Mouse (Mus musculus): ENCODE results near the gene Ppp1r9b. TPM values are rescaled to one million over a fixed set of nuclear protein-coding genes. Genes with fewer than 3 reads are reported as not detected.

Gene Ppp1r9b
- total RNA-seq, 2 experiments from 2014 or later, result 46.3 to 50.8 TPM

DNA sequence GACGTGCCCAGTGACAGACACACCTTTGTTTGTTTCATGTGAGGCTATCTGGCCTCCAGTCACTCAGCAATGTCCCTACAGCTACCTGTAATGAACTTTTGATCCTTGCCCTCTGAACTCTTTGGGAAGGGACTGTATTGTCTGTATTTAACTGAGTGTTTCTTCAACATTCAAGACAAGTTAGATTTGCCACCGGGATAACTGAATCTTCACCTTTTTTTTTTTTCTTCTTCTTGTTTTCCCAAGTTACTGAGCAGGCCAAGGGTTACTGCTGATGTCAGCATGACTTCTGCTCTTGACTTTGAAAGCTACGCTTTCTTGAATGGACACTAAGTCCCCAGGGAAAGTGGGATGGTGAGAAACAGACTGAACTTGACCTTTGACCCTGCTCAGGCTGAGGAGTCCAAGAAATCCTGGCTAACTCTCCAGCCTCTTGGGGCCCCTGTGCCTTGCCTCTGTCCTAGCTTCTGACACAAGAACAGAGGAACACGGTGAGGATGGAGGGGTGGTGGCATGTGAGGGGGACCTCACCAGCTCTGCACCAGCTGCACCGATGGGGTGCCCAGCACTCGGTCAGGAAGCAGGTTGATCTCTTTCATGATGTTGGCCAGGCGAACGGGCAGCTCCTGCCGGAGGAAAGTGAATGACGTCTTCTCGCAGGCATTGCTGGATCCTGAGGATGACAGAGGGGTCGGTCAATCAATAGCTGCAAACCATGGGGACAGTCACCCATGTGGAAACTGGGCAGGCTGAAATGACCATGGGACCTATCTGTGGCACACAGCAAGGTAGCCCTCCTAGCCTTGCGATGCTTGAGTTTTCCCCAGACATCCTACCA lies 48.2 kb downstream of the Ppp1r9b start:
- DNase-seq, result no peak

DNA sequence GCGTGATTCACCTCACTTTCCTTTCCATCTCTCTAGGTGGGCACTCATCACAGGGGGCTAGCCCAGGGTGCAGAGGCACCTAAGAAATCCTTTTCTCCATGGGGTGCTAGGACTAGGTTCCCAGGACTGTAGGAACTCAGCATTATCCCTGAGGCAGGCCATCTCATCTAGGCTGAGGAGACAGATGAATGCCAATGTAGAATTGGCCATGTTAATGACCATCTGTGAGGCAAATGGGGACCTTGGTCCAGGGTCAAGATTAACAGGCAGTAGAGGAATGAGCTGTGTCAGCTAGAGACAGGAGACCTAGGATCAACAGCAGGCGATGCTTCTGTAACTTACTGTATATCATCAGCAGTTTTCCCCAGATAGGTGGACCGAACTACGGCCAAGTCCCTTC lies 48.9 kb downstream of the Ppp1r9b start:
- no peak for DNase-seq
- intact Hi-C loops (cut with DNase I), result loop anchor here (2.0 kb wide), 2 partner anchors 27 to 61 kb away; no protein-coding TSS in a partner anchor

More for the DNA sequence above, 48.2 kb downstream of the Ppp1r9b start:
- intact Hi-C loops (cut with DNase I), result loop anchor here (2.0 kb wide), 1 partner anchor 26 kb away; no protein-coding TSS in a partner anchor

DNA sequence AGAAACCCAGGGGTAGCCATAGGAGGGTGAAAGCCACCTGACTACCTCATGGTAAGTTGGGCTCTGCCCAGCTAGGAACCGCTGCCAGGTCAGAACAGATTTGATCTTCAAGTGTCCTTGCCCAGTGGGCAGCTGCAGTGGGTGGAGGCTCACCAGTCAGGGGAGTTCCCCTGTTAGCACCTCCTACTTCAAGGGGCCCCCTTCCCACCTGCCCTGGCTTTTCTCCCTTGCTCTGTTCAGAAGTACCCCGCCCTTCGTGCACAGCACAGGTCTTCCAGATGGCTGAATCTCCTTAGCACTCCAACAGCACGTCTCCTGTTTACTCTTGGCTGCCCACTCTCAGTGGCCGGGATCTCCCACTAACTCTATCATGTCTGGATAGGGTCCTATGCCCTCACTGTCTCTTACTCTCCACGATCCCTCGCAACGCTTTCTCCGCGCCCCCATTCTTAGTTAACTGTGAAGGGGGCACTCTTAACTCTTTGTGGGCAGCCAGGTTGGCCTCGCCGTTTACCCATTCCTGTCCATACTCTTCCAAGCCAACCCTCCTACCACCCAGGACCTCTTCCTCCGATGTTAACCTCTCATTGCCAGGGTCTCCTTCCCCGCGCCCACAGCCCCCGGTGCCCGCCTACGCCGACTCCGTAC lies 49.8 kb downstream of the Ppp1r9b start:
- intact Hi-C loops (cut with DNase I), result loop anchor here (2.0 kb wide), 1 partner anchor 62 kb away; no protein-coding TSS in a partner anchor
- DNase-seq, result peak; percentile 67 to 76

DNA sequence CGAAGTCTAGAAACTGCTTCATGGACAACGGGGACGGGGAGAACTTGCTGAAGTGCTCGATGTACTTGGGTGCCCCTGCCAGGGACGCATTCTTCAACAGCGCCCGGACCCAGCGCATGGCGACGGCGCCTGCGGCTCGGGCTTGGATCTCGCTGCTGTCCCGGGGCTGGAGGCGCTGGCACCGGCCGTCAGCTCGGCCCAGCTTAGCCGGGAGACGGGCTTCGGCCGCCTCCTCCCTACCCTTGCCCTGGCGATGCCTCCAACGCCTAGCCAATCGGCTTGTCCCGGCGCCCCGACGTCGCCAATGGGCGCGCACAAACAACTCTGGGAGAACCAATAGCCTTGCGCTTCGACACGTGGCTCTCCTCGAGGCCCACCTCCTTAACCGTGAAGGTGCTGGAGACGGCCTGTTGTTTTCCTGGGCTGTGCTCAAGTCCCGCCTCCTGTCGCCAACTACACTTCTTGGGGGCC lies 50.3 kb downstream of the Ppp1r9b start, which contains the start of gene Pdk2:
Gene Pdk2 (minus strand): TSS at position 216 of the 471 bp plus-strand sequence.
- intact Hi-C loops (cut with DNase I), result loop anchor here (2.0 kb wide), 1 partner anchor 62 kb away; no protein-coding TSS in a partner anchor
- peak; percentile 92 for DNase-seq

- intact Hi-C loops (cut with DNase I), result no loop called here
- DNase-seq, result peak; percentile 87 to 88
These were observed 51.3 kb downstream of the Ppp1r9b start for GRCm38 (mm10) chr11:95042096-95042495.

- intact Hi-C loops (cut with DNase I), result no loop called here
These were observed 52.2 kb downstream of the Ppp1r9b start for GRCm38 (mm10) chr11:95043060-95043459.

DNA sequence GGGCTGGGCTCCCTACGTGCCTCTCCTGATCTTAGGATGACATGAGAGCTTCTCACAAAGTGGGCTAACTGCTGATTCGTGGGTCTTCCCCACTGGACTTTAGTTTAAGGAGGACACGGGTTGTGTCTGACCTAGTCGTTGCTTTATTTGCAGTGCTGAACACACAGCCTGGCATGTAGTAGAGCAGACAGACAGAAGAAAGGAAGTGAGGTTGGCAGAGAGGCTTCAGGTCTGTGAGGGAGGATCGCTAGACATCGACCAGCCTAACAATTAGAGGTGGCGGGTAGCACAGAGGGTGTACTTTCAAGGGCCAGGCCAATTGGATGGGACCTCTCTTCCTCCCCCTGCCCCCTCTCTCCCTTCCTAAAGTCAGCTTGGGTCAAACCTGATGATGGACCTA lies 52.8 kb downstream of the Ppp1r9b start:
- DNase-seq, result no peak
- intact Hi-C loops (cut with DNase I), result no loop called here

More at GRCm38 (mm10) chr11:95043060-95043459, 52.2 kb downstream of the Ppp1r9b start:
- no peak for DNase-seq

- intact Hi-C loops (cut with DNase I), result no loop called here
- no peak for DNase-seq
These were observed 53.5 kb downstream of the Ppp1r9b start for GRCm38 (mm10) chr11:95044185-95044870.

DNA sequence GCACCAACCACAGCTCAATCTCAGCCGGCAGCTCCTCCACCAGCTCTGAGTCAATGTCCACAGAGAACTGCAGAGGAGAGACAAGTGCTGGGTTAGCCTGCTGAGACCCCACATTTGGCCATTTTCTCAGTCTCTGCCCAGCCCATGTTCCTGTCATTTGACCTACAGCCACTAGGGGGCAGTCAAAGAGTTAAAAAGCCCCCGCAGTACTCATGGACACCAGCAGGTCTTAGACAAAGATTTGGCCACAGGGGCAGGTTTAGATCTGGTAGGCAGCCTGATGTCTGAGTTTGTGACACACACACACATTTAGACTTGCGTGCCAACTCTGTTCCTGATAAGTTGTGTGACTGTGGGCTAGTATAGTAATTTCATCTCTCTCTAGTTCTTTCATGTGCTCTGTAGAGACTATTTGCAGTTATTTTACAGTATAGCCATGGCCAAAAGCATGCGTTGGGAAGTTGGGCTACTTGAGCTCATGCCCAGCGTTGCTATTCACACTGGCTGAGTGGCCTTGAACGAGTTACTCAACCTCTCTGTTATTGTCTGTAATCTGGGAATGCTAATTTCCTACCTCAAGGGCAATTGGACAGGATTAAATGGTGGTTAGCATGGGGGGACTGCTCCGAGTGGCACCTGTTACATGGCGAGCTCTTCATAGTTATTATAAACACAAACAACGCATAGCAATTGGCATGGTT lies 56.3 kb downstream of the Ppp1r9b start:
- intact Hi-C loops (cut with DNase I), result loop anchor here (1.0 to 5.0 kb wide), 3 partner anchors 60 to 205 kb away; no protein-coding TSS in a partner anchor
- DNase-seq, result peak; percentile 61 to 64

DNA sequence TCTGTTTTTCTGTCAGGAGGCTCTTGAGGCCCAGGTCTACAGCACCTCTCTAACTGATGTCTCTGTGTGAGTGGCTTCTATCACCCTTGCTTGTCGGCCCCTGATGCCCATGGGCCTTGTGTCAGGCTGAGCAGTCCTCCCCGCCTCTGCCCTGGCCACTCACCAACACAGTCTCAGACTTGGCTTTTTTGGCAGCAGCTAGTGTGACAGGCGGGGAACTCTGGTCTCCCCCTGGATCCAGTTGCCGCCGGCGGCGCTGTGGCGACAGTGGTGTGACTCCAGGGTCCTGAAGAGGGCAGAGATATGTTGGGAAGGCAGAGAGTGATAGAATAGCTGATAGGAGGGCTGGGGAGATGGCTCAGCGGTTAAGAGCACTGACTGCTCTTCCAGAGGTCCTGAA lies 62.2 kb downstream of the Ppp1r9b start:
- intact Hi-C loops (cut with DNase I), result no loop called here
- DNase-seq, result no peak

Other genes starting within 250 kb of the Ppp1r9b start
- gene Cdc34b, start 249.3 kb upstream of the Ppp1r9b start, total RNA-seq (2021), result 1 to 10 TPM; 1.1 to 1.2 TPM
- gene Tmem92, start 208.3 kb upstream of the Ppp1r9b start, total RNA-seq (2021), result not detected
- 100 to 1,000 TPM; 144 to 156 TPM for gene Col1a1, start 54.8 kb upstream of the Ppp1r9b start, total RNA-seq (2021)
- not detected for gene Hils1, start 23.4 kb upstream of the Ppp1r9b start, total RNA-seq (2021)
- gene Sgca, start 14.7 kb upstream of the Ppp1r9b start, total RNA-seq (2021), result 100 to 1,000 TPM; 185 to 189 TPM
- 1 to 10 TPM; 1.2 to 1.3 TPM for gene Samd14, start 18.8 kb downstream of the Ppp1r9b start, total RNA-seq (2021)
- gene Pdk2, start 50.3 kb downstream of the Ppp1r9b start, total RNA-seq (2021), result 100 to 1,000 TPM; 439 to 481 TPM
- 10 to 100 TPM; 11.2 to 11.4 TPM for gene Itga3, start 85.8 kb downstream of the Ppp1r9b start, total RNA-seq (2021)
- not detected for gene Dlx3, start 129.1 kb downstream of the Ppp1r9b start, total RNA-seq (2021)
- not detected for gene Dlx4, start 155.2 kb downstream of the Ppp1r9b start, total RNA-seq (2021)

Measured in heart, postnatal 36 days (tissue).